Mouse (Mus musculus) limb, embryonic 14.5 days (tissue): ENCODE results near the gene Gm2310. TPM values are rescaled to one million over a fixed set of nuclear protein-coding genes. Genes with fewer than 3 reads are reported as not detected.
A peak's percentile ranks its signal among the peaks of the same experiment; 100 is the strongest.

Experiments used
- ATAC-seq: fragments of 200-750 bp; cut with Nextera tagmentation; 2 replicates; pipeline ENCODE4 v1.8.0; 2017; ENCODE audit warnings: low read depth, moderate number of reproducible peaks, moderate TSS enrichment; ENCODE audit not compliant: low FRiP score
- DNase-seq: peaks from one replicate; pipeline ENCODE4 v3.0.0-alpha.2; 2015; ENCODE audit warnings: low spot score
- H3K27ac ChIP-seq: fragments of 300-500 bp; sonication (generic); replicated peaks from 2 replicates; pipeline ENCODE4 v1.5.1; 2014; ENCODE audit warnings: low read depth, mild to moderate bottlenecking, low read length, moderate library complexity, mixed read lengths
- H3K27me3 ChIP-seq: fragments of 300-500 bp; sonication (generic); 2 replicates; pipeline ENCODE4 v1.6.1; 2014; ENCODE audit warnings: low read length, mixed read lengths; ENCODE audit not compliant: control insufficient read depth, insufficient read depth
- H3K36me3 ChIP-seq: fragments of 300-500 bp; sonication (generic); 2 replicates; pipeline ENCODE4 v1.6.1; 2014; ENCODE audit warnings: mild to moderate bottlenecking, low read length, moderate library complexity, mixed read lengths; ENCODE audit not compliant: control insufficient read depth, insufficient read depth
- H3K4me1 ChIP-seq: fragments of 300-500 bp; sonication (generic); 2 replicates; pipeline ENCODE4 v1.6.1; 2014; ENCODE audit warnings: antibody characterized with exemption, low read length, mixed read lengths; ENCODE audit not compliant: control insufficient read depth, insufficient read depth
- H3K4me2 ChIP-seq: fragments of 300-500 bp; sonication (generic); replicated peaks from 2 replicates; pipeline ENCODE4 v1.6.1; 2014; ENCODE audit warnings: low read depth, mild to moderate bottlenecking, low read length, moderate library complexity; ENCODE audit not compliant: severe bottlenecking
- H3K4me3 ChIP-seq: fragments of 300-500 bp; sonication (generic); replicated peaks from 2 replicates; pipeline ENCODE4 v1.5.1; 2014; ENCODE audit warnings: low read length
- H3K9ac ChIP-seq: fragments of 300-500 bp; sonication (generic); 2 replicates; pipeline ENCODE4 v1.6.1; 2014; ENCODE audit warnings: mild to moderate bottlenecking, low read depth, low read length, moderate library complexity; ENCODE audit not compliant: severe bottlenecking
- H3K9me3 ChIP-seq: fragments of 300-500 bp; sonication (generic); 2 replicates; pipeline ENCODE4 v1.6.1; 2016; ENCODE audit warnings: low read length; ENCODE audit not compliant: control insufficient read depth
- POLR2A ChIP-seq: fragments of 200-500 bp; IDR thresholded peaks from 2 replicates; pipeline ENCODE4 v1.8.0; 2012; ENCODE audit warnings: inconsistent platforms, mild to moderate bottlenecking, moderate library complexity, borderline replicate concordance; ENCODE audit not compliant: insufficient read depth, insufficient read length; ENCODE audit errors: extremely low read depth
- WGBS: fragments of 180-500 bp; shearing (Covaris S2); extraction: QIAGEN DNeasy Blood & Tissue Kit; methylation state at CpG from one replicate; pipeline ENCODE4 v1.1.7; 2014; 5-methylcytosine and 5-hydroxymethylcytosine counted together
- polyA plus RNA-seq, 2 experiments: library from polyadenylated mRNA; depleted of rRNA in 1 of 2; stranded (reverse) in 1 of 2; unstranded in 1 of 2; fragments of >200 nt; fragmentation: Nextera tagmentation in 1 of 2; extraction: Ambion mirVana in 1 of 2; gene quantifications; 2 replicates each; pipeline versions ENCODE4 v1.2.1 to v1.2.3; 2012 to 2014

Gene Gm2310
- polyA plus RNA-seq, 2 experiments: not detected

GRCm38 (mm10) chr15:8563423-8564194, 43.9 kb upstream of the Gm2310 start:
- WGBS: 86% methylated on average over 1 of the region's 1 CpGs

GRCm38 (mm10) chr15:8562776-8563175, 43.0 kb upstream of the Gm2310 start:
- no peaks in the 10 kb centered on the region for H3K9me3 ChIP-seq
- H3K36me3 ChIP-seq: no peaks in the 10 kb centered on the region
- no peak overlapping the region for H3K27ac ChIP-seq
- H3K9ac ChIP-seq: no peak overlapping the region
- H3K27me3 ChIP-seq: no peaks in the 10 kb centered on the region
- no peak for TF ChIP-seq POLR2A
- 84% methylated on average over 7 of the region's 7 CpGs for WGBS
- no peak overlapping the region for H3K4me3 ChIP-seq
- DNase-seq (no peak), ATAC-seq (no peak)
- H3K4me1 ChIP-seq: no peaks in the 10 kb centered on the region
- H3K4me2 ChIP-seq: no peak overlapping the region

More at GRCm38 (mm10) chr15:8563423-8564194, 43.9 kb upstream of the Gm2310 start:
- H3K9ac ChIP-seq: no peak overlapping the region
- no peaks in the 10 kb centered on the region; the same call in 1 of the 2 replicates for H3K27me3 ChIP-seq
- no peaks in the 10 kb centered on the region for H3K4me1 ChIP-seq
- no peak overlapping the region for H3K4me2 ChIP-seq
- H3K4me3 ChIP-seq: no peak overlapping the region
- ATAC-seq: no peak
- peak; percentile 18 for DNase-seq
- TF ChIP-seq POLR2A: no peak
- no peak overlapping the region for H3K27ac ChIP-seq
- H3K9me3 ChIP-seq: no peaks in the 10 kb centered on the region
- no peaks in the 10 kb centered on the region for H3K36me3 ChIP-seq

- no peak overlapping the region for H3K9ac ChIP-seq
- H3K4me2 ChIP-seq: no peak overlapping the region
- no peak for ATAC-seq
- no peaks in the 10 kb centered on the region for H3K27me3 ChIP-seq
- no peaks in the 10 kb centered on the region for H3K4me1 ChIP-seq
- H3K4me3 ChIP-seq: no peak overlapping the region
- WGBS: 80% methylated on average over 5 of the region's 5 CpGs
- no peaks in the 10 kb centered on the region for H3K9me3 ChIP-seq
- no peak for DNase-seq
- H3K27ac ChIP-seq: no peak overlapping the region
- TF ChIP-seq POLR2A: no peak
- no peaks in the 10 kb centered on the region for H3K36me3 ChIP-seq
Observed at GRCm38 (mm10) chr15:8531201-8531600, 11.4 kb upstream of the Gm2310 start.

- Histone ChIP-seq H3K27me3 (no peaks in the 10 kb centered on the region), H3K9ac (no peak overlapping the region), H3K27ac (no peak overlapping the region), H3K36me3 (no peaks in the 10 kb centered on the region), H3K9me3 (no peaks in the 10 kb centered on the region), H3K4me2 (no peak overlapping the region), H3K4me1 (peaks cover 5% of the 10 kb centered on the region; the same call in 1 of the 2 replicates), H3K4me3 (no peak overlapping the region)
- 18% methylated on average over 5 of the region's 5 CpGs for WGBS
- ATAC-seq: no peak
- no peak for TF ChIP-seq POLR2A
- DNase-seq: no peak
Observed at GRCm38 (mm10) chr15:8512957-8513356, 6.8 kb downstream of the Gm2310 start.

GRCm38 (mm10) chr15:8511861-8512260, 7.9 kb downstream of the Gm2310 start:
- Histone ChIP-seq H3K4me1 (peaks cover 5% of the 10 kb centered on the region; the same call in 1 of the 2 replicates), H3K4me3 (no peak overlapping the region), H3K27ac (no peak overlapping the region), H3K9ac (no peak overlapping the region), H3K9me3 (no peaks in the 10 kb centered on the region), H3K27me3 (no peaks in the 10 kb centered on the region), H3K36me3 (no peaks in the 10 kb centered on the region), H3K4me2 (no peak overlapping the region)
- DNase-seq (no peak), ATAC-seq (no peak)
- no peak for TF ChIP-seq POLR2A
- WGBS: 30% methylated on average over 9 of the region's 9 CpGs

- H3K36me3 ChIP-seq: no peaks in the 10 kb centered on the region
Observed at GRCm38 (mm10) chr15:8502431-8502830, 17.3 kb downstream of the Gm2310 start.

More at GRCm38 (mm10) chr15:8502431-8502830, 17.3 kb downstream of the Gm2310 start:
- 81% methylated on average over 2 of the region's 2 CpGs for WGBS
- no peaks in the 10 kb centered on the region for H3K4me1 ChIP-seq
- DNase-seq: no peak
- no peaks in the 10 kb centered on the region for H3K27me3 ChIP-seq
- no peak overlapping the region for H3K4me2 ChIP-seq
- no peak for TF ChIP-seq POLR2A
- no peak overlapping the region for H3K4me3 ChIP-seq
- no peak overlapping the region for H3K9ac ChIP-seq
- ATAC-seq: no peak
- H3K27ac ChIP-seq: no peak overlapping the region
- H3K9me3 ChIP-seq: no peaks in the 10 kb centered on the region
